Mouse (Mus musculus) cerebellum, postnatal 25 days (tissue): Measurements from ENCODE around the gene Gm45234.

Source experiments
- DNase-seq, 2 experiments: peaks; one replicate each; pipeline ENCODE4 v3.0.0; 2021; ENCODE audit warnings: mixed read lengths in 2 of 2

Gene Gm45234

GRCm38 (mm10) chr6:124703789-124704188 is 52.0 kb downstream of the Gm45234 start:
- DNase-seq = no peak

DNA sequence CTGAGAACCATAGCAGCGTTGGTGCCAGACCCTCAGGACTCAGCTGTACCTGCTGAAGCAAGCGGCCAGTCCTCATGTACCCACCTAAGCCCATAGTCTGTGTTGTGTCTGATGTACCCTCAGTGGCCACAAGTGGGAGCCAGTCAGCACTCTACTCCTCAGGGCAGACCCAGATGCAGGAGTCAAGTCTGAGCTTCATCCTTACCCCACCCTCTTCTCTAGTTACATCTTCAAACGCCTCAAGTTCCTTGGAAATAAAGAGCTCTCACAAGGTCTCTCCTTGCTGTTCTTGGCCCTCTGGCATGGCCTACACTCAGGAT is 53.1 kb downstream of the Gm45234 start:
- DNase-seq = peak; percentile 76 to 84

DNA sequence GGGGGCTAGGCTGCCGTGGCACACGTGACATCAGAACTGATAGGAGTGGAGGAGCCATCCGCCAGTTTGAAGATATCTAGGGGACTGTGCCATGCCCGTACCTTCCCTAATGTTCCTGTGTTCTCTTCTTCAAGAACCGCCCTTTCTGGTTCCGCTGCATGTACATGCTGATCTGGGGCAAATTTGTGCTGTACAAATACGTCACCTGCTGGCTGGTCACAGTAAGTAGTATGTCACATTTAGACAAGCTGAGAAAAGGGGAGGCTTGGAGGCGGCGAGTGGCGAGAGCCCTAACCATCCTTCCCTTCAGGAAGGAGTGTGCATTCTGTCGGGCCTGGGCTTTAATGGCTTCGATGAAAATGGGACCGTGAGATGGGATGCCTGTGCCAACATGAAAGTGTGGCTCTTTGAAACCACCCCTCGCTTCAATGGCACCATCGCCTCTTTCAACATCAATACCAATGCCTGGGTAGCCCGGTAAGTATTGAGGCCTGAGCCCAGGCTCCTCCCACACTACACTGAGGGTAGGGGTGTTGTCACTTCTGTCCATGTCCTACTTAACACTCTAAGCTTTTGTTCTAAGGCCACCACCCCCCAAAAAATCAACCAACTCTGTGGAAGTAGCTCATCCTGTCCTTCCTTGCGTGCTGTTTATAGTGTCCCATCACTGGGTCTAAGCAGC is 53.6 kb downstream of the Gm45234 start:
- no peak for DNase-seq

GRCm38 (mm10) chr6:124701338-124701737 is 54.5 kb downstream of the Gm45234 start:
- no peak for DNase-seq

- peak; percentile 48 to 61 for DNase-seq
Measured at GRCm38 (mm10) chr6:124699962-124700610, 55.7 kb downstream of the Gm45234 start.

DNA sequence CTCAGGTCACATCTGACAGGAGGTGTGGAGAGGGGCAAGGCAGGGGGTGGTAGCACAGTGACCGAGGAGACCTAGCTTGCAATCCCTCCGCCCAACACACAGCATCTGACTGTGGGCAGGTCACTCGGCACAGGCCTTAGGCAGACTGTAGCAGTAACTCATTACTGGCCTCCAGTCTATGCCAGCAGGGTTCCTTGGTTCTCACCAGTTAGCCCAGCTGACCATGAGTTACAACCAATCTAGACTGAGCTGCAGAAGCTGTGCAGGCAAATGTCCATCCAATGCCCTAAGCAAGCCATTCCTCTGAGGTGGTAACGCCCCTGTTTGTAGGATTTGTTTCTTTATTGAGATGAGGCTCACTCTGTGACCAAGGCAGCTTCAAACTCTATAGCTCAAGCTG is 56.5 kb downstream of the Gm45234 start:
- DNase-seq = peak; percentile 43 to 50

- no peak for DNase-seq
Measured at GRCm38 (mm10) chr6:124698751-124699150, 57.1 kb downstream of the Gm45234 start.

DNA sequence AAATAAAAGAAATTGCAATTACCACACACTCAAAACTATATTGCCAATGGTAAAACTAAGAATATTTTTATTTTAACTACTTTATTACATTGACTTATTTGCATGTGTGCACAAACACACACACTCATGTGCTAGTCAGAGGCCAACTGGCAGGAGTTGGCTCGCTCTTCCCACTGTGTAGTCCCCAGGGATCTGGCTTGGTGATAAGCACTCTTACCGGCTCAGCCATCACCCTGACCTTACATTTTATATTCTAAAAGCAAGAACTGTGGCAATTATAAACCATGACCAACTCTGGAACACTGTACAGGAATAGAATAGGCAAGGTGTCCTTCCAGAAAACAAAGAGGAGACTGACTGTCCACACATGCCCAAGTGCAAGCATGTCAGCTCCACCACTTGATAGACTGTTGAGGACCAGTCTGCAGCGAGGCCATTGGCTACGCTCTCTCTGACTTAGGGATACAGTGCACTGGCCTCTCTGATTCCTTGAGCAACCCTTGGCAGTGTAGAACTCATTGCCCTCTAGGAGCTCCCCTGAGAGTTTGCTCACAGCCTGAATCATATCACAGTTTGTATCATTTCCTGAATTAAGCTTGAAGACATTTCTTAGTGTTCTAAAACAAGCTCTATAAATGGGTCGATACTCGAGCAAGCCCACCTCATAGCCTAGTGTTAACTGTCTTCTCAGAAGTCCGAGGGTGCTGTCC is 59.2 kb downstream of the Gm45234 start:
- no peak for DNase-seq

DNA sequence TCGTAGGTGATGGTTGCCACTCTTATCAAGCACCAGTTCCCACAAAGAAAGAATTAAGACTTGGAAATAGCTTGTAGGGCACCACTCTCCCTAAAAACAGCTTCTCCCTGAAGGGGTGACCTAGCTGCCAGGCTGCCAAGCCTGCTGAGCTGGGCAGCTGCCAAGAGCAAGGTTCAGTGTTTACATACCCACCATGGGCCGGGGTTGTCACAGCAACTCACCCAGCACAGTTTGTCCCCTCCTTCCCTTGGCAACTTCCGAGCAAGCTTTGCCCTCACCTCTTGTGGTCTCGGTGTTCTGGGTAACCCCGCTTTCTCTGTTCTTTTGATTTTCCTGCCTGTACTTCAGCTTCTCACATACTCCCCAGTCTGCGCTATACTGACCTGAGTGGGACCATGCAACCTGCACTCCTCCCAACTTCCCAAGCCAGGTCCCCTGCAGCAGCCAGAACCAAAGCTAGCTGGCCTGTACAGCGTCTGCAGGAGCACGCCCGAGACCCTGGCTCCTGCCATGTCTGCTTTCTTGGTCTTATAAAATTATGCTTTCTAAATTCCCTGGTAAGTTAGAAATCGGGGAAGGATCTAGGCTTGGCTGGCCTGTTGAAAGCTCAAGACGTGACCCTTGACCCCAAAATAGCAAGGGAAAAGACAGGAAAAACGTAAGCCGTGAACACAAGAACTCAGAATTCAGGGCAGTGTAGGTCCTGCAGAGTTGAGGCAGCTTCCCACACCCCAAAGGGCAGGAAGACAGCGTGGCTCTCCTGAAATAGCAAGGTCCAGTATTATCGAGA is 61.5 kb downstream of the Gm45234 start:
- peak; percentile 78 to 81 for DNase-seq

- no peak for DNase-seq
Measured at GRCm38 (mm10) chr6:124693243-124693981, 62.4 kb downstream of the Gm45234 start.

DNA sequence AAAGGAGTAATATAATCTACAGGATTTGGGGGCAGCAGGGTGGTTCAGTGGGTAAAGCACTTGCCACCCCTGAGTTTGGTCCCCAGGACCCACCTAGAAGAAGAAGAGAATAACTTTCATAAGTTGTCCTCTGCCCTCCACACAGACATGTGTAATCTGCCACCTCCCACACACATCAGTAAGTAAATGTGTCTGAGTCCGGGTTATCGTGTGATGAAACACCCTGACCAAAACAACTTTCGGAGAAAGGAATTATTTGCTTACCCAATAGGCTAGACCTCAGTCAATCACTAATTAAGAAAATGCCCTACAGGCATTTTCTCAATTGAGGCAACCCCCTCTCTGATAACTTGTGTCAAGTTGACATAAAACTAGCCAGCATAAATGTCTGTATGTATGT is 65.3 kb downstream of the Gm45234 start:
- no peak for DNase-seq
